Mouse (Mus musculus): Measurements from ENCODE around the gene Mpdz.

The Mpdz gene

GRCm38 (mm10) chr4:81392869-81393268 lies 49.7 kb downstream of the Mpdz start:
- no peak for DNase-seq (ENCODE audit: low read depth, low spot score)

GRCm38 (mm10) chr4:81389263-81389662 lies 53.4 kb downstream of the Mpdz start:
- DNase-seq (ENCODE audit: low read depth, low spot score) = no peak

GRCm38 (mm10) chr4:81387644-81388043 lies 55.0 kb downstream of the Mpdz start:
- DNase-seq (ENCODE audit: low read depth, low spot score) = no peak

- DNase-seq (ENCODE audit: low read depth, low spot score) = no peak
Measured at GRCm38 (mm10) chr4:81372355-81372754, 70.3 kb downstream of the Mpdz start.

GRCm38 (mm10) chr4:81351368-81351767 lies 91.2 kb downstream of the Mpdz start:
- no peak for DNase-seq (ENCODE audit: low read depth, low spot score)

- no peak for DNase-seq (ENCODE audit: low read depth, low spot score)
Measured at GRCm38 (mm10) chr4:81348646-81349045, 94.0 kb downstream of the Mpdz start.

- DNase-seq (ENCODE audit: low read depth, low spot score) = no peak
Measured at GRCm38 (mm10) chr4:81345141-81345540, 97.5 kb downstream of the Mpdz start.

GRCm38 (mm10) chr4:81333628-81333991 lies 109.0 kb downstream of the Mpdz start:
- no peak for DNase-seq (ENCODE audit: low read depth, low spot score)

GRCm38 (mm10) chr4:81332901-81333627 lies 109.6 kb downstream of the Mpdz start:
- DNase-seq (ENCODE audit: low read depth, low spot score) = no peak

- DNase-seq (ENCODE audit: low read depth, low spot score) = no peak
Measured at GRCm38 (mm10) chr4:81332439-81332841, 110.2 kb downstream of the Mpdz start.

GRCm38 (mm10) chr4:81327694-81328093 lies 114.9 kb downstream of the Mpdz start:
- no peak for DNase-seq (ENCODE audit: low read depth, low spot score)

- DNase-seq (ENCODE audit: low read depth, low spot score) = no peak
Measured at GRCm38 (mm10) chr4:81323853-81324252, 118.8 kb downstream of the Mpdz start.

GRCm38 (mm10) chr4:81322232-81322631 lies 120.4 kb downstream of the Mpdz start:
- DNase-seq (ENCODE audit: low read depth, low spot score) = no peak

- no peak for DNase-seq (ENCODE audit: low read depth, low spot score)
Measured at GRCm38 (mm10) chr4:81314618-81315017, 128.0 kb downstream of the Mpdz start.

- no peak for DNase-seq (ENCODE audit: low read depth, low spot score)
Measured at GRCm38 (mm10) chr4:81313246-81313645, 129.4 kb downstream of the Mpdz start.

- DNase-seq (ENCODE audit: low read depth, low spot score) = no peak
Measured at GRCm38 (mm10) chr4:81310168-81310474, 132.5 kb downstream of the Mpdz start.

- DNase-seq (ENCODE audit: low read depth, low spot score) = no peak
Measured at GRCm38 (mm10) chr4:81309473-81310167, 133.0 kb downstream of the Mpdz start.

- DNase-seq (ENCODE audit: low read depth, low spot score) = no peak
Measured at GRCm38 (mm10) chr4:81307596-81308265, 134.9 kb downstream of the Mpdz start.

- DNase-seq (ENCODE audit: low read depth, low spot score) = no peak
Measured at GRCm38 (mm10) chr4:81302056-81302455, 140.6 kb downstream of the Mpdz start.

GRCm38 (mm10) chr4:81298384-81298783 lies 144.2 kb downstream of the Mpdz start:
- no peak for DNase-seq (ENCODE audit: low read depth, low spot score)

GRCm38 (mm10) chr4:81293309-81293708 lies 149.3 kb downstream of the Mpdz start:
- no peak for DNase-seq (ENCODE audit: low read depth, low spot score)

- no peak for DNase-seq (ENCODE audit: low read depth, low spot score)
Measured at GRCm38 (mm10) chr4:81285564-81285963, 157.1 kb downstream of the Mpdz start.

- no peak for DNase-seq (ENCODE audit: low read depth, low spot score)
Measured at GRCm38 (mm10) chr4:81283611-81284010, 159.0 kb downstream of the Mpdz start.

All from ES-CJ7 (cell line).